In genomic region chr6:71129071-71129470, GRCm38 (mm10) we compare ENCODE assay signal across 14 mouse cellular contexts. TPM values are rescaled to one million over a fixed set of nuclear protein-coding genes. Genes with fewer than 3 reads are reported as not detected.
DNase-seq lines count a peak whose midpoint lies in the region; TF ChIP-seq lines count a peak whose summit lies in the region.
"Had no signal": no experiment of that assay in that cellular context is flagged by ENCODE, and none has a peak within 500 bp of the region (broad histone marks: within the 10 kb centered on the region; RNA-seq: fewer than 3 reads in every experiment).

No protein-coding gene starts in this region.

- no peak for TF ChIP-seq POLR2A in brain, embryonic 14.5 days (IDR thresholded peaks at IDR 0.05; ENCODE audit: borderline replicate concordance, extremely low read depth, insufficient read depth, insufficient read length, poor library complexity, severe bottlenecking)

- 0 out of 2 replicates have a peak, but pooled peaks have one; percentile 1 for TF ChIP-seq CTCF in brain, embryonic 14.5 days (IDR thresholded peaks at IDR 0.05; ENCODE audit: borderline replicate concordance, extremely low read depth, insufficient read depth, insufficient read length)

- DNase-seq in gastrocnemius, postnatal 10 days: peak; percentile 10
- DNase-seq in gastrocnemius, adult 18-20 months (ENCODE audit: low spot score): no peak
- DNase-seq in kidney, postnatal 25 days: peak; percentile 38 to 67
- DNase-seq in kidney, postnatal 14 days: no peak
- no peak for DNase-seq in brain, embryonic 14.5 days (ENCODE audit: low read depth)
- peak; percentile 21 for DNase-seq in retina, embryonic 14.5 days (ENCODE audit: low spot score)
- no peak for DNase-seq in layer of hippocampus, adult 8-10 months (ENCODE audit: low spot score in 2 of 2)
- DNase-seq: forebrain, postnatal 0 days; gastrocnemius, postnatal 36 days; layer of hippocampus, adult 9-11 months; right cerebral cortex, adult 18-20 months; thymus, postnatal 4 days had no signal

RNA-seq across cellular contexts. Expression of gene Thnsl2, which starts 15.2 kb away (rescaled TPM):
- total RNA-seq in gastrocnemius, postnatal 10 days (2021): 1 to 10 TPM; 7.8 to 8.5 TPM
- total RNA-seq in gastrocnemius, adult 18-20 months (2021): 1 to 10 TPM; 7.6 to 9.2 TPM
- polyA plus RNA-seq in brain, embryonic 14.5 days (2012; rRNA removed): 3.0 TPM in 2 replicates
- 1 to 10 TPM; 3.8 to 6.2 (median 4.8) TPM for total RNA-seq in layer of hippocampus, adult 8-10 months (2022)
- polyA plus RNA-seq: C2C12; erythroblast, embryonic 14.5 days had no signal

Comparison
In these comparisons a context has a peak if more than half of its experiments do, and no peak if none do; other contexts are left out.
1. DNase-seq: peak in gastrocnemius, postnatal 10 days (single experiment), kidney, postnatal 25 days (2 of 2) and retina, embryonic 14.5 days (single experiment); none in gastrocnemius, adult 18-20 months (single experiment), kidney, postnatal 14 days (single experiment), brain, embryonic 14.5 days (single experiment) and layer of hippocampus, adult 8-10 months (0 of 2).